Mouse (Mus musculus) embryo, embryonic 9.5 days (tissue): ENCODE results near the gene Retreg1.

ENCODE experiments used
- DNase-seq: peaks from one replicate; pipeline ENCODE4 v3.0.0-alpha.2; 2017; ENCODE audit errors: extremely low spot score

Retreg1 gene

DNA sequence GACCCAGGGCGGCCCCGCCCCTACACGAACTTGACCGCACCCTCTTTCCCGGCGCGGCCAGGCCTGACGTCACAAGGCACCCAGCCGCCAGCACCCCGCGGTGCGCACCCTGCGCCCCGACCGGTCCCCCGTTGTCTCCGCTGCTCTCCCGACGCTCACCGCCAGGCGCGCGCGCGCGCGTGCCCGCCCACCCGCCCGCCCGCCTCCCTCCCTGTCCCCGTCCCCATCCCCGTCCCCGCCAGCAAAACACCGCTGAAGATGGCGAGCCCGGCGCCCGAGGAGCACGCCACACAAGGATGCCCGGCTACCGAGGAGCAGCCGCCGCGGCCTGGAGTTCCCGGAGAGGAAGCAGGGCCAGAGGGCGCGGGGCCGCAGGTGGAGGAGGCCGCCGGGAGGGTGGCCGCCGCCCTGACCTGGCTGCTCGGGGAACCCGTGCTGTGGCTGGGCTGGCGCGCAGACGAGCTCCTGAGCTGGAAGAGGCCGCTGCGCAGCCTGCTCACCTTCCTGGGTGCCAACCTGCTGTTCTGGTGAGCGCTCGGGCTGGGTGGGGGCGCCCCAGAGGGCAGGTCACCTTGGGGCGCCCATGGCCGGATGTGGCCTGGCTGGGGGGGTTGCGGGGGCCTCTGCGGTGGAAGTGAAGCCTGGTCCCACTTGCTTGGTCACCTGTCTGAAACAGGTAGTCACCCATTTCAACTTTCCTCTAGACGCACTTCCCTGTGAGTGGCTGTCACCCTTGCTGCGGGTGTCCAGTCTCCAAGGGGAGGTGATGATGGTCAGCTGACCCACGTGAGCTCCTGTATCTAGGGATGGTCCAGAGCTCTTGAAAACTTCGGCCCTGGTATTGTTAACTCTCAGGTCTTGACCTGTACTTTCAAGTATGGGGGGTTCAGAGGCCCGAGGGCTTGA is at the start of gene Retreg1:
Retreg1 (plus strand) TSS at position 95 of the 906 bp plus-strand sequence.
- DNase-seq: peak; percentile 59

DNA sequence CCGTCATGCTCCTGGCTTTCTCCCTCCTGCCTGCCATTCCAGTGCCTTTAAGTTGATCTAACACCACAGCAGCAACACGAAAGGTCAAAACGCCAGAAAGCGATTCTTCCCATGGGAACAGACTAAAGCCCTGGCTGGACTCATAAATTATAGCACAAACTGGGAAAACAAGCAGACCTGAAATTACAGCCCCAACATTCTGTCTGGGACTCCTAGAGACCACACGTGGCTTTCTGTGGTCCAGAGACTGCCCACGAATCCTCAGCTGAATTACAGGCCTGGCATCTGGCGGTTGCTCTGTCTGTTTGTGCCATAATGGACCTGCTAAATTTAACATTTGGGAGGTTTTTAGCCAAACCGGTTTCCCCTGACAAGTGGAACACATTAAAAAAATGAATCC is 48.9 kb upstream of the Retreg1 start:
- DNase-seq: no peak

DNA sequence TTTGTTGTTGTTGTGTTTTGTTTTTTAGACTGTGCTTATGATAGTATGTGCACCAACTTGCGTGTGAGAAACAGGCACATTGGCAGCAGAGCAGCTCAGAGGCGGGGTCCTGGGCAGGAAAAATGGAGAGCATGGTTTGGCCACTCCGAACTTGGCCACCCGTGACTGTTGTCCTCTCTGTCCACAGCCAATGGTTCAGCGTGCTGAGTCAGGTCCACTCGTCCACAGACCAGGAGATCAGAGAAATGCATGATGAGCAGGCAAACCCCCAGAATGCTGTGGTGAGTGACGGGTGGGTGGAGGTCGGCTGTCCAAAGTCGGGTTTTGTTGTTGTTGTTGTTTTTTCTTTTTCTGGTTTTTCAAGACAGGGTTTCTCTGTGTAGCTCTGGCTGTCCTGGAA is 47.5 kb upstream of the Retreg1 start:
- DNase-seq: no peak

DNA sequence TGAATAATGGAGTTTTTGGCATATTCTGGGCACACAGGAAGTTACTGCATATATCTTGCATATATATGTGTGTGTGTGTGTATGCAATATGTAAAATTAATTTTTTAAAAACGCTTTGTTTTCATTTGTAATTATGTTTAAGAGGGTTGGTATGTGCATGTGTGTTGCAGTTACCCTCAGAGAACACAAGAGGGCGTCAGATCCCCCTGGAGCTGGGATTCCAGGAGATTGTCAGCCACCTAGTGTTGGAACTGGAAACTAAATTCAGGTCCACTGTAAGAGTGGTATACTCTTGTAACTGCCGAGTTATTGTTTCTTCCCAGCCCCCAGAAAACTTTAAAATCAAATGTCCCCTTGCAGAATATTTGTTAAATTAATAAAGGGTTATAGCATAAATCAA is 46.6 kb upstream of the Retreg1 start:
- DNase-seq: peak; percentile 27

DNA sequence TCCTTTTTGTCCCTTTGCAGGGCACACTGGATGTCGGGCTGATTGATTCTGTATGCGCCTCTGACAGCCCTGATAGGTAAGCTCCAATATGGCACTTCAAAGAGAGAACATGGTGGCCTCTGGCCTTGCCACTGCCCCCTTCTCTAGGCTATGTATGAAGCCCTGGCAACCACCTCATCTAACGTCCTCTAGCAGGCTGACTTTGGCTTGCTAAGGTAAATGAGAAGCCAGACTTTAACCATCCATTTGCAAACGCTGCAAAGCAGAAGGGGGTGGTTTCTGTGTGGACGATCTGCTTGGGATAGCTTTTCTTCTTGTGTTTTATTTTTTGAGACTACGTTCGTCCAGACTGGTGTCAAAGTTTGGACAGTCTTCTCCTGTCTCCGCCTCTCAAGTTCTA is 45.8 kb upstream of the Retreg1 start:
- no peak for DNase-seq

DNA sequence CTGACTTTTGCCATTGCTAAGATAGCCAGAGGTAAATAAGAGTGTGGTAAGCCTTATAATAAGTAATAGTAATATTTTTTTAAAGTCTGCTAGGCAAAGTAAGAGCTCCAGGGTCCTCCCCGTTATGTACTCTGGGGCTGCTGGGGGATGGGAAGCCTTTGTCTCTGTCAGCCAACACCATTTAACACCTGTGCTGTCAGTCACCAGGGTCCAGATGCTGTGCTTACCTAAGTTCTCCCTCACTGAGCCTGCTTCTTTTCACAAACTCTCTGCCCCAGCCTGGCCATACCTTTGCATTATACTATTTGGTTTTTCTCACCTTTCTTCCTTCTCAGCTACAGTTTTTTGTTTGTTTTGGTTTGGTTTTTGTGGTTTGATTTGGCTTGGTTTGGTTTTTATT is 45.1 kb upstream of the Retreg1 start:
- DNase-seq: no peak

DNA sequence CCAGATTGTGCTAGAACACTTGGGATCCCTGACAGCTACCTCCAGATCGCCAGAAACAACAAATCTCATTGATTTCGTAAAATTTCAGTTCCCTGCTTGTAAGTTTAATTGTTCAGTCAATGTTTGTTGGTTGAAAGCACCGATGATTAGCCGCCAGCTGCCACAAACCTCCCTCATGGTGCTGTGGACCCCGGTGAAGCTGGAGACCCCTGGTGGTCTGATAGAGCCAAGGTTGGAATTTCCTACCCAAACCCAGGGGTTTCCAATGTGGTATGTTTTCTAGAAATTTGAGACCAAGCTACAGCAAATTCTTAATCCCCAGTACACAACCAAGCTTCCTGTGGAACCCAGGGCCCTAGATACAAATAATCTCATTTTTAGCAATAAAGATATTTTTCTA is 41.3 kb upstream of the Retreg1 start:
- no peak for DNase-seq

DNA sequence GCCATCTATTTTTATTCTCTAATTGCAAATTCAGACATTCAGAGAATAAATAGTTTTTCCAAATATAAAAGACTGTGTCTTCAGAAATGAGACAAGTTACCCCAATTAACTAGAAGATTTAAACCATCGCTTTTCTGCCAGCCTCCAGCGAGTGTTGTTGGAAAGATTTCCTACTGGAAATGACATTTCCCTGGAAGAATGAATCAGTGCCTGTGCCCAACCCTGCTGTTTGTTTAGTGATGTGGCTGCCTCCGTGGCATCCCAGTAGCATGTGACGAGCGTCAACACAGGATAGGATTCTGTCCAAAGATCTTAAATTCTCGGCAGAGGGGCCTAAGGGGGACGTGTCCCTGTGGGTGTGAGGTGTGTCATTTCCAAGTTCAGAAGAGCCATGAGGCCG is 40.8 kb upstream of the Retreg1 start:
- DNase-seq: no peak

DNA sequence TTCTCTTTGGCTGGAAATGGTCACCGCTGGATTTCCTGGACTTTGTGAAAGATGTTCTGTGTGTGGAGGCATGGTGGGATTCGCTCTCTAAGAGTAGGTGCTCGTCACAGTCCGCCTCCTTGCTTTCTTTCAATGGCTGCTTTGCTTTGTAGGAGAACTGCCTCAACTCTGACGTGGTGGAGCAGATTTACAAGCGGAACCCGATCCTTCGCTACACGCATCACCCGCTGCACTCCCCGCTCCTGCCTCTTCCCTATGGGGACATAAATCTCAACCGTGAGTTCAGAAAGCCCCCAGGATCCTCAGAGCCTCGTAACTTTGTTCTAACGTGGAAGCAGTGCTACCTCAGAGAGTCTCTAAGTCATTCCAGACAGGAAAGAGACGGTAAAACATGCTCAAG is 39.9 kb upstream of the Retreg1 start:
- no peak for DNase-seq

DNA sequence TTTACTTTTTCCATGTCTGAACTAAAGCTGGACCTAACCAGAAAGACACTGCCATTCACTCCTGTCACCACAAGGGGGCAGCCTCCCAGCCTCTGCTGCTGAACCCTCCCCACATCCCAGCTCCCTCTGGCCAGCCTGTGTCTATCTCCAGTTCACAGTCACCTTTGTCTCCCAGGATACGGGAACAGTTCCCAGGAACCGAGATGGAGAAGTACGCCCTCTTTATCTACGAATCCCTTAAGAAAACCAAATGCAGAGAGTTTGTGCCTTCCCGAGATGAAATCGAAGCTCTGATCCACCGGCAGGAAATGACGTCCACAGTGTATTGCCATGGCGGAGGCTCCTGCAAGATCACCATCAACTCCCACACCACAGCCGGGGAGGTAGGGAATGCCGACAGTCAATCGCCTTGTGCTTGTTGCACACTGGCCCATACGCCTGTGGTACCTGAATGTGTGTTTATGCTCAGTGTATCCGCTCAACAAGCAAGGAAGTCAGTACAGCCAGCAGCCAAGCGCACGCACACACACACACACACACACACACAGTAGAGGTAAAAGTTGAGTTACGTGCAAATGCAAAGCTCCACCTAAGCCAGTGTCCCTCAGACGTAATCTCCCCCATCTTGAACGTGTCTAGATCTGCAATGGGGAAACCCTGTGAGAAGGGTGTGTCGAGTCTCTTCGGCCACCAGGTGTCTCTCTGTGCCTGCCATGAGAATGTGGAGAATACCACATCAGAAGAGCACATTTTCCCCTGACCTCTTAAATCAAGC is 37.5 kb upstream of the Retreg1 start:
- DNase-seq: peak; percentile 61

DNA sequence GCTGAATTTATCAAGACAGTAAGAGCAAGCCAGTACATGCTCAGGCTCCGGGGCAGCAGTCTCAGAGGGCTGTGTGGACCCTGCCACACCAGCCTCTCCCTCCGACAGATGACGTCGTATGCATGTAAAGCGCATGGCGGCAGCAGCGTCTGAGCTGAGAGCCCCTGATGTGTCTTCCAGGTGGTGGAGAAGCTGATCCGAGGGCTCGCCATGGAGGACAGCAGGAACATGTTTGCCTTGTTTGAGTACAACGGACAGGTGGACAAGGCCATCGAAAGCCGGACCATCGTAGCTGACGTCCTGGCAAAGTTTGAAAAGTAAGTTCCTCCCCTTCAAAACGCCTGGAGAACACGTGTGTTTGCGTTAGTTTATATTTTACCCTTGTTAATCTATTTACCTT is 36.6 kb upstream of the Retreg1 start:
- no peak for DNase-seq

DNA sequence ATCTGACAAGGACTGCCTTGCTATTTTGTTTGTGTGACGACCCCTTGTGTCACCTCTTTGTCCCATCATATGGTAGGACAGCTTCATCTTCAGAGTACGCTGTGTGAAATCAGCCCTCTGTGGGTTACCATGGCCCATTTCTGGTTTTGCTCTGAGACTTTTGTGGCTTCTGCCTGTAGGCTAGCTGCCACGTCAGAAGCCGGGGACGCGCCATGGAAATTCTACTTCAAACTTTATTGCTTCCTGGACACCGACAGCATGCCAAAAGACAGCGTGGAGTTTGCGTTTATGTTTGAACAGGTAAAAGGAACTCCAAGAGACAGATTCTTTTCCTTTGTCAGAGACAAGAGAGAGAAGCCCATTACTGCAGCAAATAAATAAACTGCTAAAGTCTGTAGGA is 36.1 kb upstream of the Retreg1 start:
- no peak for DNase-seq

DNA sequence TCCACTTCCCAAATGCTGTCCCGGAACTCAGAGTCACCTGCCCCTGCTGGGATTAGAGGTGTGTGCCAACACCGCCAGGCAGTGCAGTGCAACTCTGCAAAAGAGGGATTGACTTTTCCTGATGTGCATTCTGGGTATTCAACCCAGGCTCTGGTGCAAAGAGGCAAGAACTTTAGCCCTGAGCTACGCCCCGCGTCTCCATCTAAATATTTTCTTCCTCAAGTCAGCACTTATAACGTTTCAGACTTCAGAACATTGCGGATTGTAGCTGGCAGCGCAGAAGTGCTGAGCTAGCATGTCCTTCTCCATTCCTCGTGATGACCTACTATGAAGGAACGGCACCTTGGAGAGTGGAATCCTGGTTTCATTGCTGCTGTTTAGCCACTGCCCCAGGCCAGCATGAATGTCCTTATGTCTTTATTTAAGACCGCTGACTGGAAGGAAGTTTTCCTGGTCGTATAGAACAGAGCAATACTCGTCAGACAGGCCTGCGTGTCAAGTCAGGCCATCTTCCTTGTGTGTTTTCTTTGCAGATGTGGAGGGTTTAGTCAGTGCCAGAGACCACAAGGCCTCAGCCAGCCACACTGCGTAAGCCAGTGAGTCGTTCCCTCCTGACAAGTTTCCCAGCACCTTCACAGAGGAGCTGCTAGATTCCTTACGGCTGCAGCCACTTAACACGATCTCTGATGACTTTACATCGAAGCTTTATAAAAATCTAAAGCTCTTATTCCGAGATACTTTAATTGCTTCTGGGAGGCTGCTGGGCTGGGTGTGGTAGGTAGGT is 34.1 kb upstream of the Retreg1 start:
- DNase-seq: no peak

DNA sequence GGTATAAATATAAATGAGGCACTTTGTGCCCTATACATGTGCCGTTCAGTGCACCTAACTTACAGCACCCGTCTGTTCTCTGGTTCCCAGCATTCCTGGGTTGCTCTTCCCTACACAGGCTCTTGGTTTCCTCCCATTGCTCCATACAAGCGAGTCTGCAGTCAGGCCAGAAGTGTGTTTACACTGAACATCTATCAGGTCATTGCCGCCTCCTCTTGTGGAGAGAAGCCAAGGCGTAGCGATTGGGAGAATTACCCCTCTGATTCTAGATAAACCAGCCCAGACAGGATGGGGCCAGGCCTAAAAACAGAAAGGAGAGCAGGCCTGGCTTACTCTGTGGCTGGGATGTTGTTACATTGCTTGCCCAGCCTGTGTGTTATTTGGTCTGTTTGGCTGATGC is 33.3 kb upstream of the Retreg1 start:
- no peak for DNase-seq

DNA sequence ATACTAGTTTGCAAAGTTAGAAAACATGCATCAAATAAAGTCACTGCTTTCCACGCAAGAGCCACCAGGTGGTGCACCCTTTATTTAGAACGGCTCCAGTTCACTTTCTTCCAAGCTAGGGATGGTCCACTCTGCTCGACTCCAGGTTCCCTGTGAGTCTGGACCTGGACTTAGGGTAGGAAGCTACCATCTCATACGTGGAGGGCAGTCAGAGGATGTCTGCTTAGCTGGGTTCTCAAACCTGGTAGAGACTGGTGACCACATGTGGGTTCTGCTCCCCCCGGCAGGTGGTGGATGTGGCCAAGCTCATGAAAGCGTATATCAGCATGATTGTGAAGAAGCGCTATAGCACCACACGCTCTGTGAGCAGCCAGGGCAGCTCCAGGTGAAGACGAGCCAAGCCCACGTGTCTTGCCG is 31.1 kb upstream of the Retreg1 start:
- no peak for DNase-seq

DNA sequence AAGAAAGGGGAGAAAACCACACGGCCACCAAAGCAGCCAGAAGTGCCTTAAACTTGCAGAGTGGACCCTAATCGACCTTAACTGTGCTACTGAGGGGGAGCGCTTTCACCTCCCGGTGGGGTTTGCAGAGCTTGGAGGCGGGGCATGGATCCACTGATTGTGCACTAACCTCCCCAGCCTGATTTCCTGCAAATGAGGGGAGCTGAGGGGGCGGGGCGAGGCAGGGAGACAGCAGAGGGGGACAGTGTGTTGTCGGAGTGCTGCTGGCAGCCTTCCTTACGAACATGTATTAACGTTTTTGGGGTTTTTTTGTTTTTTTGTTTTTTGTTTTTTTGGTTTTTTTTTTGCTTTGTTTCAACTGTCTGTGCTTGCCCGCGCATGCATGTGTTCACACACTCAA is 30.5 kb upstream of the Retreg1 start:
- no peak for DNase-seq

DNA sequence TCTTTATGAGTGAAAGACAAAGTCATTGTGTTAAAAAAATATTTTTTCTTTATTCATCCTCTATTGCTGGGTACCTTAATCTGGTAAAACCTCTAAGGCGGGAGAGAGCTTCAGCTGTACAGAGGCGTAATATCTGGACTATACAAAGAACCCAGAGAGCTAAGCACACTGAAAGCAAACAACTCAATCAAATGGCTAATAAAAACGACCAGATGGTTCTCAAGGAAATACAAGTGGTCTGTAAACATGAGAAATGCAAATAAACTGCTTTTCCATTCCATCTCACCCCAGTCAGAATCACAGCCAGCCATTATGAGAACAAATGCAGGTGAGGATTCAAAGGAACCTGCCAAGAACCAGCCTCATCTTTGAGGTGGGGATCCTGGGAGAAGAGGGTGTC is 28.4 kb upstream of the Retreg1 start:
- no peak for DNase-seq

DNA sequence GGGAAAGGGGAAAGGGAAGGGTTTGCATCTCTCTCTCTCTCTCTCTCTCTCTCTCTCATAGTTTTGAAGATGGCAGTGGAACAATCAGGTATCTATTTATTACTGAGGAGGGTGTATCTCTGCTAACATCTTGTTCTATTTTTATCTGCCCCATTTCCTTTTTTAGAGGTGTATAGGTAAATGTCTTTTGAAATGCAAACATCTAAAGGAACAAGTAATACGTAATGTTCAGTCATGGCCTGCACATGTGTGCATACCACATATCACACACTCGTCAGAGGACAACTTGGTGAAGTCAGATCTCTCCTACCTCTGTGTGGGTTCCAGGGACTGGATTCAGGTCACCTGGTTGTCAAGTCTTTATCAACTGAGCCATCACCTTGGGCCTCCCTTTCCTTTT is 25.8 kb upstream of the Retreg1 start:
- no peak for DNase-seq

DNA sequence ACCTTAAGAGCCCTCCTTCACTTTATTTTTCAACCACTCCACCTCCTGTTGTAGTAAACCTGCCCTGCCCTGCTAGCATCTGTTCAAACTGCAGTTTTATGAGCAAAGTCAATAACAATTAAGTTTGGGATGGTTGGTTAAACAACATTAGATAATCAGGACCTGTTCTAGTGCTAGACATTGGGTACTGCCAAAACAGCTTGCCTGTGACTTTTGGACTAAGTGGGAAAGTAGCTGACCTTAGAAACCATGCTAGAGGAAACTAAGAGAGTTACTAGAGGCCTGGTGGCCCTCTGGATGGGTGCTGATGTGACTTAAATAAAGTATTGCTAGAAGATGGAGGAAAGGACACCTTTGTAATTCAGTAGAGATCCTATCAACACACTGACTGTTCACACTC is 21.0 kb upstream of the Retreg1 start:
- no peak for DNase-seq

DNA sequence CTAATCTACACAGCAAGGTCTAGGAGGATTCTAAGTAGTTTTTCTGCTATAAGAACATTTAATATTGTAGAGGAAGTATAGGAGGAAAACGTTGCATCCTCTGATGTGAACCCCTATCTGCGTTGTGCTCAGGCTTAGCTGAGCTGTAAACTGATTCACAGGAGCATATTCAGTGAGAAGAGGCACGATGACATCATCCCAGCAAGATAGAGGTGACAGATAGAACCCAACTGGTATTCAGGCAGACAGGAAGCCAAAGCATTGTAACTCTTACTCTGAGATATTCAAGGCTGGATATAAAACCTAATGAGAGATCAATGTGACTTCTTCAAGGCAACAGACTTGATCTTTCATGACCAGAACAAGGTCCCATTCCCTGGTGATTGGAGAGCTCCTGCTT is 20.3 kb upstream of the Retreg1 start:
- no peak for DNase-seq

DNA sequence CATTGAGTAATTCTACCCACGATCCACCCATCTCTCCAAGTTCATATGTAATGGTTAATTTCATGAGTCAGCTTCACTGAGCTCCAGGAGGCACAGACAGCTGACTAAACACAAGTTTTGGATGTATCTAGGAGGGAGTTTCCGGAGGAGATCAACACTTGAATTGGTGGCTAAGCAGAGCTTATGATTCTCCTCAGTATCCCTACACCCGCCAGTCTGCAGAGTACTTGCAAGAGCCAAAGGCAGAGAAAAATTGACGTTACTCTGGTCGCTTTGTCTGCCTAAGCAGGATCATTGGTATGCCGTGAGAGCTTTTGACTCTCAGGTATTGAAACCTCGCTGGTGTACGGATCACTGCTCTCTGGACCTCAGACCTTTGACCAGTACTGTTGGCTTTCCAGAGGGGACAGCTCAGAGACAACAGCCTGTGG is 16.4 kb upstream of the Retreg1 start:
- DNase-seq: no peak

DNA sequence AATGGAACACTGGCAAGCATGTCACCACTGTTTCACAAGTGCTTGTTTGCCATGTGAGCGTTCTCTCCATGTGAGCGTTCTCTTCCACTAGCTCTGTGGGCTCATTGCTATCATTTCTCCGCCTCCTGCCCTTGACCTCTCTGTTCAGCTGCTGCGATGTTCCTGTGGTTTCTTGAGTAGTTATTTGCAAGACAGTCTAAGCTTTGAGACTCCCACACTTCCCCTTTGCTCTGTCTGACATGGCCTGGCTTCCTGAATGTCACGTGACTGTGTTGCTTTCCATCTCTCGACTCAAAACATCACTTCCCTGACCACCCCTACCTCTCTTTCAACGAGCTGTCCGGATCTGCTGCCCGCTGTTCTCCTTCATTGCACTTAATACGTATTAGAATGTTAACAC is 14.5 kb upstream of the Retreg1 start:
- DNase-seq: no peak
